Mouse (Mus musculus) hindlimb bud, embryonic 11.5 days (tissue): ENCODE data around the gene Myo1b.

ENCODE experiments used
- DNase-seq: peaks from one replicate; pipeline ENCODE4 v3.0.0-alpha.2; 2012; ENCODE audit warnings: low read depth, low spot score; ENCODE audit errors: extremely low spot score

The Myo1b gene

DNA sequence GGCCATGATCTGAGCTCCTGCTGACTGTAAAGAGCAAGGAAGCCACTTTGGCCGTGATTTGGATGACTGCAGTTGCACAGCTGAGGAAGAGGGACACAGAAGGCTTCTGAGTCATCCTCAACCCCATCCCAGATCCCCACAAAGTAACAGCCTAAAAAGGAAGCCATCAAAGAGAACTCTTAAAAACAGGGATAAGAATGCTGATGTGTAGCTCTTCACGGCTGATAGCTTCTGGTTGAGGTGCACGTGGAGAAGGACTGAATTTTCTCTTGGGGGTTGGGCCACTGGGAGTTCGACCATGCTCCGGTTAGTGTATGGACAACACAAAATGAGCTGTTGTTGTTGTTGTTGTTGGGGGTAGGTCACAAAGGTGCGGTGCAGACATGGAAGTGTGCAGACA lies 181.2 kb downstream of the Myo1b start:
- no peak for DNase-seq

- no peak for DNase-seq
Measured at GRCm38 (mm10) chr1:51729407-51729806, 186.5 kb downstream of the Myo1b start.

DNA sequence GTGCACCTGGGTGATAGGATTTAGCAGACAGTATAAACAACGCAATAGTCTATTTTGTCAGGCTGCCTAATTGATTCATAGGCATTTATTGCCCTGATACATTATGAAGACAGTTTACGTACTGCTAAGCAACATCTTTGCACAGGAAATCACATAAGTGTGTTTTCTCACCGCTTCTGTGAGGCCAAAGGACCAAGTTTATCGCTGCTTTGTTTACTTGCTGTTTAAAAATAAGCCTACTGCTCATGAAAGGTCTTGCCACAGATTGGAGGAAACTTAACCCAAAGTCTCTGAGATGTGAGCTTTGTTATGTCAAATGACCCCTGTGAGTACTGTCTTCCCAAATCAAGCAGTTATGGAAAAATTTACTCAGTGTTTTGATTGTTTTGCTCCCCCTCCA lies 187.1 kb downstream of the Myo1b start:
- no peak for DNase-seq

- DNase-seq: no peak
Measured at GRCm38 (mm10) chr1:51719897-51720673, 195.8 kb downstream of the Myo1b start.

- no peak for DNase-seq
Measured at GRCm38 (mm10) chr1:51710831-51711230, 205.0 kb downstream of the Myo1b start.

DNA sequence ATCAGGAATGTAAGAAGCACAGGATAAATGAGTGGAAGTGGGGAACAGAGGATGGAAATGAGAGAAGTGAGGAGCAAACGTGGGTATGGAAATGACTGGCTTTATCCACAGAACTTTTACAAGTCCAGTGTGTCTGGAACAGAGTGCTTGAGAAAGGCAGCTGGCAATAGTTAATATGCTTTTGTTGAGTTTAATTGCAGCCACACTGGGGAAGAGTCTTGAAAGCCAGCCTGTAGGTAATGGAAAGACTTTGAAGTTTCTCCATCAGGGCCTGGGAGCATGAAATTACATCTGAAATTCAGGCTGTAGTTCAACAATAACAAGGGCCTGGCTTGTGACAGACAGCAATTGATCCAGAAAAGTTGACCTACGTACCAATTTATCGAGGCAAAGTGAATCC lies 209.8 kb downstream of the Myo1b start:
- no peak for DNase-seq

DNA sequence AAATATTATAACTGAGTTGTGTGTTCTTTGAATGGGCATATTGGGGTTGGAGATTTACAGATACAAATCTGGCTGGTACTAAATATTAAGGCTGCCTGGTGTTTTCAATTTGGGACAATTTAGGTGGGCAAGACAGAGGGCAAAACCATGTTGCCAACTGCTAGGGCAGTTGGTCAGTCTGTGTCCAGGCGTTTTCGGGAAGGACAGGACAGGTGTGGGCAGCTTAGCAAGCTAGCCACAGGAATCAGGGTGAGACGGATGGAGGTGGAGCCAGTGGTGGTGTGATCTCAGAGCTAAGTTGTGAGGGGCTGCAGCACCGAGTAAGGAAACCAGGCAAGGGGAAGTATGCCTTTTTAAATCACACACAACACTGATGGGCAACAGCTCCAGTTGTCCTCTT lies 211.3 kb downstream of the Myo1b start:
- no peak for DNase-seq
